Mouse (Mus musculus) CH12.LX (cell line): ENCODE measurements at regions not wholly inside any gene's neighbourhood (a gene's known extent, or its start where the extent isn't known, plus 50 kb on each side); places are given as distances from the start of the nearest gene placed in this dataset.
"Not testable (repeated sequence)": the region's sequence is repeated elsewhere in the genome, so short reads cannot be mapped to it uniquely, and the experiment has no call there.

Experiments
- DNase-seq: peaks from one replicate; pipeline ENCODE4 v3.0.0-alpha.2; 2013; ENCODE audit errors: extremely low read depth
- H3K27ac ChIP-seq: 2 replicates; pipeline ENCODE4 v1.5.1; 2012; ENCODE audit warnings: low read depth, mild to moderate bottlenecking, control low read depth, moderate library complexity; ENCODE audit not compliant: insufficient read depth
- H3K27me3 ChIP-seq: replicated peaks from 2 replicates; pipeline ENCODE3; 2012; ENCODE audit warnings: inconsistent platforms
- H3K36me3 ChIP-seq, 2 experiments: replicated peaks in 1 of 2; 2 replicates each; pipeline versions ENCODE3 to v1.6.1; 2012; ENCODE audit warnings: inconsistent platforms in 1 of 2, low read length in 1 of 2, mild to moderate bottlenecking in 1 of 2, mixed read lengths in 1 of 2, moderate library complexity in 1 of 2; ENCODE audit not compliant: control insufficient read depth in 1 of 2, insufficient read depth in 1 of 2
- H3K4me1 ChIP-seq, 2 experiments: 2 replicates each; pipeline ENCODE4 v1.6.1; 2012; ENCODE audit warnings: inconsistent platforms in 1 of 2, moderate library complexity in 1 of 2; ENCODE audit not compliant: insufficient read depth in 2 of 2, control insufficient read depth in 1 of 2
- H3K4me2 ChIP-seq: 2 replicates; pipeline ENCODE4 v1.6.1; 2012; ENCODE audit warnings: low read depth, mild to moderate bottlenecking, control low read depth; ENCODE audit not compliant: poor library complexity, insufficient read depth, severe bottlenecking
- H3K4me3 ChIP-seq, 3 experiments: fragments of 150-350 bp in 1 of 3; sonication (generic) in 1 of 3; replicated peaks in 1 of 3; 2 replicates each; pipeline versions ENCODE3 to v1.5.1; 2011 to 2012; ENCODE audit warnings: low read depth in 2 of 3, low read length in 2 of 3, mild to moderate bottlenecking in 2 of 3, moderate library complexity in 2 of 3, control low read depth in 1 of 3, improper control_type of control experiment in 1 of 3, inconsistent platforms in 1 of 3, mixed read lengths in 1 of 3; ENCODE audit not compliant: poor library complexity in 1 of 3
- H3K79me2 ChIP-seq: replicated peaks from 2 replicates; pipeline ENCODE4 v1.6.1; 2012; ENCODE audit warnings: mild to moderate bottlenecking, moderate library complexity; ENCODE audit not compliant: control insufficient read depth, poor library complexity, insufficient read depth, severe bottlenecking; ENCODE audit errors: extremely low read depth
- H3K9ac ChIP-seq: 2 replicates; pipeline ENCODE4 v1.6.1; 2012; ENCODE audit warnings: low read depth, mild to moderate bottlenecking, control low read depth, moderate library complexity; ENCODE audit not compliant: insufficient read depth
- H3K9me3 ChIP-seq: replicated peaks from 2 replicates; pipeline ENCODE3; 2012; ENCODE audit warnings: low read length, inconsistent platforms, mixed read lengths
- CHD1 ChIP-seq: IDR thresholded peaks from 2 replicates; pipeline ENCODE4 v1.6.1; 2012; ENCODE audit warnings: low read depth, low read length, improper control_type of control experiment, inconsistent platforms
- ELF1 ChIP-seq: IDR thresholded peaks from 2 replicates; pipeline ENCODE4 v1.6.1; 2014; ENCODE audit warnings: low read depth, mild to moderate bottlenecking, inconsistent platforms, low read length, improper control_type of control experiment
- MAFK ChIP-seq: IDR thresholded peaks from 2 replicates; pipeline ENCODE4 v1.6.1; 2011; ENCODE audit warnings: low read length, improper control_type of control experiment; ENCODE audit not compliant: insufficient replicate concordance
- USF2 ChIP-seq: conservative IDR thresholded peaks from 2 replicates; pipeline ENCODE4 v1.6.1; 2011; ENCODE audit warnings: low read depth, low read length, improper control_type of control experiment
- ZKSCAN1 ChIP-seq: IDR thresholded peaks from 2 replicates; pipeline ENCODE4 v1.6.1; 2012; ENCODE audit warnings: low read depth, inconsistent platforms, low read length, improper control_type of control experiment, borderline replicate concordance
- ZMIZ1 ChIP-seq: IDR thresholded peaks from 2 replicates; pipeline ENCODE4 v1.6.1; 2012; ENCODE audit warnings: low read depth, mild to moderate bottlenecking, inconsistent platforms, low read length, improper control_type of control experiment
- dilution Hi-C: fragments of 300-500 bp; cut with MboI; formaldehyde crosslinking; loops from 2 replicates; pipeline ENCODE4 v1.14.3; 2020; ENCODE audit warnings: low sequenced_read_pairs; ENCODE audit not compliant: extremely low pct_unique_long_range_greater_than_20kb, extremely low pct_ligation_motif_present
- in situ Hi-C: fragments of 300-500 bp; cut with MboI; formaldehyde crosslinking; loops from 3 replicates; pipeline ENCODE4 v1.14.3; 2019; ENCODE audit warnings: low sequenced_read_pairs, low pct_ligation_motif_present, low pct_unique_long_range_greater_than_20kb, mixed read lengths

GRCm38 (mm10) chr1:47119636-47120035 is 227.0 kb upstream of the Slc39a10 start:
- DNase-seq, result no peak
- no peak overlapping the region for H3K4me3 ChIP-seq
- no peaks in the 10 kb centered on the region for H3K27me3 ChIP-seq
- no peak overlapping the region for H3K4me2 ChIP-seq
- in situ Hi-C loops, result no loop called here
- H3K79me2 ChIP-seq, result no peaks in the 10 kb centered on the region
- dilution Hi-C loops, result no loop called here
- H3K9ac ChIP-seq, result no peak overlapping the region
- no peaks in the 10 kb centered on the region for H3K4me1 ChIP-seq
- no peaks in the 10 kb centered on the region for H3K9me3 ChIP-seq
- no peaks in the 10 kb centered on the region for H3K36me3 ChIP-seq
- H3K27ac ChIP-seq, result no peak overlapping the region
- TF ChIP-seq USF2 (no peak), ELF1 (no peak)
- TF ChIP-seq, all 38 proteins: peak for 0

GRCm38 (mm10) chr1:47116681-47117080 is 224.0 kb upstream of the Slc39a10 start:
- DNase-seq, H3K27me3 ChIP-seq, H3K4me3 ChIP-seq, in situ Hi-C loops, dilution Hi-C loops, H3K9me3 ChIP-seq, H3K79me2 ChIP-seq, H3K36me3 ChIP-seq, H3K27ac ChIP-seq, H3K4me1 ChIP-seq, H3K9ac ChIP-seq, H3K4me2 ChIP-seq: not testable (repeated sequence)

GRCm38 (mm10) chr1:47112494-47112893 is 219.8 kb upstream of the Slc39a10 start:
- Histone ChIP-seq H3K4me1 (no peaks in the 10 kb centered on the region), H3K9ac (no peak overlapping the region), H3K27ac (no peak overlapping the region), H3K9me3 (no peaks in the 10 kb centered on the region), H3K4me2 (no peak overlapping the region), H3K4me3 (no peak overlapping the region), H3K79me2 (no peaks in the 10 kb centered on the region), H3K27me3 (no peaks in the 10 kb centered on the region), H3K36me3 (no peaks in the 10 kb centered on the region)
- in situ Hi-C loops (no loop called here), dilution Hi-C loops (no loop called here)
- no peak for TF ChIP-seq ZKSCAN1
- no peak for TF ChIP-seq ZMIZ1
- no peak for DNase-seq

- Histone ChIP-seq H3K4me3 (no peak overlapping the region), H3K4me2 (no peak overlapping the region), H3K27ac (no peak overlapping the region), H3K9me3 (no peaks in the 10 kb centered on the region), H3K27me3 (no peaks in the 10 kb centered on the region), H3K79me2 (no peaks in the 10 kb centered on the region), H3K9ac (no peak overlapping the region), H3K4me1 (no peaks in the 10 kb centered on the region), H3K36me3 (no peaks in the 10 kb centered on the region)
- in situ Hi-C loops, result no loop called here
- dilution Hi-C loops, result no loop called here
- TF ChIP-seq CHD1 (no peak), MAFK (no peak)
- DNase-seq, result no peak
These were observed 211.4 kb upstream of the Slc39a10 start for GRCm38 (mm10) chr1:47104055-47104454.
